Mouse (Mus musculus): ENCODE measurements at regions not wholly inside any gene's neighbourhood (a gene's known extent, or its start where the extent isn't known, plus 50 kb on each side); places are given as distances from the start of the nearest gene placed in this dataset.

DNA sequence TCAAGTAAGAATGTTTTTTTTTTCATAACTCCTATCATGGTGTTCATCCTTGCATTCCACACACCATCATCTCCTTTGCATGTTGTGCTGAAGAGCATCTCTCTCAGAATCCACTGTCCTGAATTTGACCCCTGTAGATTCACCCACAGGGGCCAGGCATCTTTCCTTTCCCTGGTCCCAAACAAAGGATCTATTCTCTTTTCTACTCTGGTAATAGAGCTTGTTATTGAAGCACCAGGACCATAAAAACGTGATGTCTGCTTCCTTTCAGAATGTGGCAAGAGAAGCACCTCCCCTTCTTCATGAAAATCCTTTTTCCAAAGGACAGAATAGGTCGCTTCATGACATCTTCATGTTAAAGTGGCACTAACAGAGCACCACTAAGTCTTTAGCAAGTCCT, 134.4 kb downstream of the Tmem161b start:
- ATAC-seq: no peak
- no peaks in the 10 kb centered on the region for H3K4me1 ChIP-seq (ENCODE audit: control insufficient read depth, insufficient read depth, low read length)
- H3K36me3 ChIP-seq (ENCODE audit: control insufficient read depth, insufficient read depth, low read length): no peaks in the 10 kb centered on the region
- no peak overlapping the region for H3K4me3 ChIP-seq (ENCODE audit: low read depth, low read length)
- no peak overlapping the region for H3K4me2 ChIP-seq (ENCODE audit: low read length)
- H3K27me3 ChIP-seq (ENCODE audit: control insufficient read depth, insufficient read depth, low read depth, low read length): no peaks in the 10 kb centered on the region
- H3K9me3 ChIP-seq (replicated peaks; ENCODE audit: control insufficient read depth, low read length, poor library complexity, severe bottlenecking): no peaks in the 10 kb centered on the region
- no peak overlapping the region for H3K9ac ChIP-seq (ENCODE audit: low read depth, low read length)
- no peak overlapping the region for H3K27ac ChIP-seq (ENCODE audit: low read length)
- WGBS: 32% methylated on average over 2 of the region's 2 CpGs

DNA sequence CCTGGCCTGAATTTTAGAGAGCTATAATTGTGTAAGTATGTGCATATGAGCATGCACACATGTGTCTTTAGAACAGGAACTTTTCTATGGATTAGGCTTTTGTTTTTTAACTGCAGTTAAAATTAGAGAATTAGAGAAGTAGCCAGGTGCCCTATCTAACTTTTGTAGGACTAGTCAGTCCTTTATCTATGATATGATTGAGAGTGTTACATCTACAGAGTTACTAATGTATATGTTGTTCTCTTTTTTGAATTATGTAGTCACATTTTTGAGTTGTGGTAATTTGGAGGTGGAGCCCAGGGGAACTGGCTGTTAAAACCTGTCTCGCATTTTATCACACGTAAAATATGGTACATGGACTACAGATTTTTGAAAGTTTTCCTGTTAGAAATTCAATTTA, 138.4 kb downstream of the Tmem161b start:
- Histone ChIP-seq H3K27ac (ENCODE audit: low read length) (no peak overlapping the region), H3K36me3 (ENCODE audit: control insufficient read depth, insufficient read depth, low read length) (no peaks in the 10 kb centered on the region), H3K4me2 (ENCODE audit: low read length) (no peak overlapping the region), H3K4me1 (ENCODE audit: control insufficient read depth, insufficient read depth, low read length) (no peaks in the 10 kb centered on the region), H3K27me3 (ENCODE audit: control insufficient read depth, insufficient read depth, low read depth, low read length) (no peaks in the 10 kb centered on the region), H3K9me3 (replicated peaks; ENCODE audit: control insufficient read depth, low read length, poor library complexity, severe bottlenecking) (peaks cover under 1% of the 10 kb centered on the region; the same call in 1 of the 2 replicates), H3K9ac (ENCODE audit: low read depth, low read length) (no peak overlapping the region), H3K4me3 (ENCODE audit: low read depth, low read length) (no peak overlapping the region)
- WGBS: 97% methylated on average over 2 of the region's 2 CpGs
- ATAC-seq: no peak

DNA sequence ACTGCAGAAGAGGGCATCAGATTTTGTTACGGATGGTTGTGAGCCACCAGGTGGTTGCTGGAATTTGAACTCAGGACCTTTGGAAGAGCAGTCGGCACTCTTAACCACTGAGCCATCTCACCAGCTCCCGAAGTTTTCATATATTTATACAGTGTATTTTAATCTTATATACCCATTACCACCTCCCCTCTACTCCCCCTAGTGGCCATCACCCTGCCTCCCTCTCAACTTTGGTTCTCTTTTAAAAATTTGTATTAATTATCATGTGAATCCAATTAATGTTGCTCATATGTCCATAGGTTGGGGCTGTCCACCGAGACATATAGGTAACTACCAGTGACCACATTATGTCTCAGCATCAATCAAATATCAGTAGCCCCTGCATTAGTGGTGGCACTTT, 142.0 kb downstream of the Tmem161b start:
- Histone ChIP-seq H3K27ac (ENCODE audit: low read length) (no peak overlapping the region), H3K9ac (ENCODE audit: low read depth, low read length) (no peak overlapping the region), H3K27me3 (ENCODE audit: control insufficient read depth, insufficient read depth, low read depth, low read length) (no peaks in the 10 kb centered on the region), H3K4me3 (ENCODE audit: low read depth, low read length) (no peak overlapping the region), H3K4me2 (ENCODE audit: low read length) (no peak overlapping the region), H3K4me1 (ENCODE audit: control insufficient read depth, insufficient read depth, low read length) (no peaks in the 10 kb centered on the region), H3K36me3 (ENCODE audit: control insufficient read depth, insufficient read depth, low read length) (no peaks in the 10 kb centered on the region), H3K9me3 (replicated peaks; ENCODE audit: control insufficient read depth, low read length, poor library complexity, severe bottlenecking) (peaks cover 6% of the 10 kb centered on the region; the same call in 1 of the 2 replicates)
- no peak for ATAC-seq
- WGBS: 93% methylated on average over 4 of the region's 4 CpGs

DNA sequence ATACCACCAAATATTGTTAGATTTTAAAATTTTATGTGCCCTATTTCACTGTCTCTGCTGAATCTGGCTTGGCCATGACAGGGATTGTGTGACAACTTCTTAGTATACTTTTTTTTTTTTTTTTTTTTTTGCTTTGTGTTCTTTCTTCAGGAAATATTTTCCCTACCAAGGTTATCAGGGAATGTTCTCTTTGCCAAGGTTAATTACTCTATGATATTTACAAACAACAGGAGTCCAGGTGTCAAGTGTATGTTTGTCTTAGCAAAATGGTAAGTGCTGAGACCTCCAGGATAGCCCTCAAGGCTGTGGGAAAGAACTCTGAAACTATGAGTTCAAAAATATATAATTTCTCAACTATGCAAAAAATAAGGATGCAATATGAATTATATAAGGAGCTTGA, 143.4 kb downstream of the Tmem161b start:
- no peak overlapping the region for H3K4me2 ChIP-seq (ENCODE audit: low read length)
- ATAC-seq: no peak

DNA sequence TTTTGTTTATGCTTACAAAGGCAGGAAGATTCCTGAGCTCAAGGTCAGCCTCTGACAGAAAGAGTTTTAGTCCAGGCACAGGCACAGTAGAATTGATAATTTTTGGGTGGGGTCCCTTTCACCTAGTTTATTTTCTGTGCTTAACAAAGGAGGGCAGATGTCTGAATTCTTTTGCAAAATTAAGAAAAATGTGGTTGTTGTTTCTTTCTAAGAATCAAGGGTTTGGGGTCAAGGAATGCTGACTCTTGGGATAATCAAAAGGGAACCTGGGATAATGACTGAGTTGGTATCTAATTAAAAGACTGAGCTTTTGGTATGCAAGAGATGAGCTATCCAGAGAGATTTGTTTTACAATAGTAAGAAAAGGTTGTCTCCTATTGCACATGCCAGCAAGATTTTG, 143.9 kb downstream of the Tmem161b start:
- H3K36me3 ChIP-seq (ENCODE audit: control insufficient read depth, insufficient read depth, low read length): no peaks in the 10 kb centered on the region
- ATAC-seq: no peak
- H3K9ac ChIP-seq (ENCODE audit: low read depth, low read length): no peak overlapping the region
- H3K27ac ChIP-seq (ENCODE audit: low read length): no peak overlapping the region
- H3K27me3 ChIP-seq (ENCODE audit: control insufficient read depth, insufficient read depth, low read depth, low read length): no peaks in the 10 kb centered on the region
- no peaks in the 10 kb centered on the region for H3K4me1 ChIP-seq (ENCODE audit: control insufficient read depth, insufficient read depth, low read length)
- no peak overlapping the region for H3K4me2 ChIP-seq (ENCODE audit: low read length)
- H3K9me3 ChIP-seq (replicated peaks; ENCODE audit: control insufficient read depth, low read length, poor library complexity, severe bottlenecking): peaks cover 6% of the 10 kb centered on the region; the same call in 1 of the 2 replicates
- no peak overlapping the region for H3K4me3 ChIP-seq (ENCODE audit: low read depth, low read length)

More for the DNA sequence above, 143.4 kb downstream of the Tmem161b start:
- Histone ChIP-seq H3K9me3 (replicated peaks; ENCODE audit: control insufficient read depth, low read length, poor library complexity, severe bottlenecking) (peaks cover 6% of the 10 kb centered on the region; the same call in 1 of the 2 replicates), H3K27me3 (ENCODE audit: control insufficient read depth, insufficient read depth, low read depth, low read length) (no peaks in the 10 kb centered on the region), H3K27ac (ENCODE audit: low read length) (no peak overlapping the region), H3K4me1 (ENCODE audit: control insufficient read depth, insufficient read depth, low read length) (no peaks in the 10 kb centered on the region), H3K9ac (ENCODE audit: low read depth, low read length) (no peak overlapping the region), H3K4me3 (ENCODE audit: low read depth, low read length) (no peak overlapping the region), H3K36me3 (ENCODE audit: control insufficient read depth, insufficient read depth, low read length) (no peaks in the 10 kb centered on the region)

DNA sequence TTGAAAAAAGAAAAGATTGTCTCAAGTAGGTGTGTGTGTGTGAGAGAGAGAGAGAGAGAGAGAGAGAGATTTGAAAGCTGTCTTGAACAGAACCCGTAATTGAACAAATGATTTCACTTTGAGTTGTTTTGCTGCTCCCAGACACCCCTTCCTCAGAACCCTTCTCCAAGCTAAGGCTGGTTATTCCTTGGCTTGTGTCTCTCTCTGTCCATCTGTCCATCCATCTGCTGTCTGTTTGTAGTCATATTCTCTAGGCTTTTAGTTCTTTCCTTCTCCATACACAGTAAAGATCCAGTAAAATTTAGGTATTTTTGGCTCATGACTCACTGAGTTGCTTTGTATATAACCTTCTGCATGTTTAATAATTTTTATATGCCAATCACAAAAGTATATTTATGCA, 144.7 kb downstream of the Tmem161b start:
- no peak overlapping the region for H3K4me2 ChIP-seq (ENCODE audit: low read length)
- ATAC-seq: no peak
- 93% methylated on average over 1 of the region's 1 CpGs for WGBS

DNA sequence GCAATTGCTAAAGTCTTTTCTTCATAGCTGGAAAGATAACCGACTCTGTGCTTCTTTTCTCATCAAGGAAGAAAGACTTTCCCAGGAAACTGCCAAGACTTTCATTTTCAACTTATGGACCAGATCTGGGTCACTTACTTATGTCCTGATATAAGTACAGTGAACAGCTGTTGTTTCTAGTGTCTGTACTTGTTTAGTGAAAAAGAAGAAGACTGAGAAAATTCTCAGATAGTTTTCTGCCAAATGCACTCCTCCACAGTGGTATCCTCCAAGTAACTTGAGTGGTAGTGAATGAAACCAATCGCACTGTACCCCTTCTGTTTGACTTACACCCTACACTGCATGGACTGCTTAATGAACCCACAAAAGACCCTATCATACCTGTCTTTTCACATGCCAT, 146.1 kb downstream of the Tmem161b start:
- no peak overlapping the region for H3K27ac ChIP-seq (ENCODE audit: low read length)
- ATAC-seq: no peak
- 90% methylated on average over 2 of the region's 2 CpGs for WGBS
- no peak overlapping the region for H3K4me3 ChIP-seq (ENCODE audit: low read depth, low read length)
- H3K27me3 ChIP-seq (ENCODE audit: control insufficient read depth, insufficient read depth, low read depth, low read length): no peaks in the 10 kb centered on the region
- no peak overlapping the region for H3K4me2 ChIP-seq (ENCODE audit: low read length)
- H3K4me1 ChIP-seq (ENCODE audit: control insufficient read depth, insufficient read depth, low read length): no peaks in the 10 kb centered on the region
- H3K36me3 ChIP-seq (ENCODE audit: control insufficient read depth, insufficient read depth, low read length): no peaks in the 10 kb centered on the region
- peaks cover 6% of the 10 kb centered on the region; the same call in 1 of the 2 replicates for H3K9me3 ChIP-seq (replicated peaks; ENCODE audit: control insufficient read depth, low read length, poor library complexity, severe bottlenecking)
- no peak overlapping the region for H3K9ac ChIP-seq (ENCODE audit: low read depth, low read length)

More for the DNA sequence above, 144.7 kb downstream of the Tmem161b start:
- Histone ChIP-seq H3K9ac (ENCODE audit: low read depth, low read length) (no peak overlapping the region), H3K27ac (ENCODE audit: low read length) (no peak overlapping the region), H3K4me3 (ENCODE audit: low read depth, low read length) (no peak overlapping the region), H3K9me3 (replicated peaks; ENCODE audit: control insufficient read depth, low read length, poor library complexity, severe bottlenecking) (peaks cover 6% of the 10 kb centered on the region; the same call in 1 of the 2 replicates), H3K4me1 (ENCODE audit: control insufficient read depth, insufficient read depth, low read length) (no peaks in the 10 kb centered on the region), H3K27me3 (ENCODE audit: control insufficient read depth, insufficient read depth, low read depth, low read length) (no peaks in the 10 kb centered on the region), H3K36me3 (ENCODE audit: control insufficient read depth, insufficient read depth, low read length) (no peaks in the 10 kb centered on the region)

DNA sequence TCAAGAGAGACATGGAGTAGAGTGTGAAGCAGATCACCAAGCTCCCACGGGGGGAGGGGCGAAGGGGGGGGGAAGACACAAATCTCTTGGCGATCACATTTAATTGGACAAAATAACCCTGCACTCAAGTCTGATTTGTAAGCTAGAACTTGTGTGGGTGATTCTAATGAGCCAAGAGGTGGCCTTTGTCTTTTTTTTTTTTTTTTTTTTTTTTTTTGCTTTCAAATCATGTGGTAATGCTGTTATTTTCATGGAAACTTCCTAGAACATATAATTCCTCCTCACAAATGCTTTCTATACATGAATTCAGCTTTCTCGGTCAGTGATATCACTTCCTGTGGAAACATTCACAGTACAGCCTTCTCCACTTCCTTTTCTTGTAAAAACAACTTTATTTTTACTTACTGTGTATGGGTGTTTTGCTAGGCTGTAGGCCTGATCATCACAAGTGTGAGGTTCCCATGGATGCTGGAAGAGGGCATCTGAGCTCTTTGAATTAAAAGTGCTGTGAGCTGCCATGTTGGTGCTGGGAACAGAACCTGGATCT, 152.7 kb downstream of the Tmem161b start:
- Histone ChIP-seq H3K9me3 (replicated peaks; ENCODE audit: control insufficient read depth, low read length, poor library complexity, severe bottlenecking) (no peaks in the 10 kb centered on the region; the same call in 1 of the 2 replicates), H3K4me1 (ENCODE audit: control insufficient read depth, insufficient read depth, low read length) (no peaks in the 10 kb centered on the region), H3K36me3 (ENCODE audit: control insufficient read depth, insufficient read depth, low read length) (no peaks in the 10 kb centered on the region), H3K9ac (ENCODE audit: low read depth, low read length) (no peak overlapping the region), H3K27me3 (ENCODE audit: control insufficient read depth, insufficient read depth, low read depth, low read length) (no peaks in the 10 kb centered on the region), H3K4me2 (ENCODE audit: low read length) (no peak overlapping the region), H3K4me3 (ENCODE audit: low read depth, low read length) (no peak overlapping the region), H3K27ac (ENCODE audit: low read length) (no peak overlapping the region)
- ATAC-seq: no peak
- 95% methylated on average over 4 of the region's 4 CpGs for WGBS

DNA sequence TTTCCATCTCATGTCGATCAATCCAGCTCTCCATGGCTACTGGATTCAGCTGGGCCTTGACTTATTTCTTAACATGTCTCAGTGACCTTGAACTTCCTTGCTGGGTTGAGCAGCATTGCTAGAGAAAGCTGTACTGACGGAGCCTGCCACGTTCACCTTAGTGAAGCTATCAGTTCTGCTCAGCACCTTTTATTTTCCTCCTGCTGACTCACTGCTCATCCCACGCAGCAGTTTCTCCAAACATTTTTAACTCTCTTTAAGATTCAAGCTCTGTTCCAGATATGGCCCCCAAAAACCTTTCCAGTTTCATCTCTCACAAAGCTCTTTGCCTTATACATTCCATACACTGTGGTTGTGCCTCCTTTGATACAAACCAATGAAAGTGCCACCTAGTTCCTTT, 153.8 kb downstream of the Tmem161b start:
- WGBS: 95% methylated on average over 4 of the region's 4 CpGs
- Histone ChIP-seq H3K27me3 (ENCODE audit: control insufficient read depth, insufficient read depth, low read depth, low read length) (no peaks in the 10 kb centered on the region), H3K4me3 (ENCODE audit: low read depth, low read length) (no peak overlapping the region), H3K36me3 (ENCODE audit: control insufficient read depth, insufficient read depth, low read length) (no peaks in the 10 kb centered on the region), H3K4me1 (ENCODE audit: control insufficient read depth, insufficient read depth, low read length) (no peaks in the 10 kb centered on the region), H3K9ac (ENCODE audit: low read depth, low read length) (no peak overlapping the region), H3K4me2 (ENCODE audit: low read length) (no peak overlapping the region), H3K9me3 (replicated peaks; ENCODE audit: control insufficient read depth, low read length, poor library complexity, severe bottlenecking) (no peaks in the 10 kb centered on the region; the same call in 1 of the 2 replicates), H3K27ac (ENCODE audit: low read length) (no peak overlapping the region)
- no peak for ATAC-seq
